Mouse (Mus musculus): ENCODE results near the gene Ovgp1.

DNA sequence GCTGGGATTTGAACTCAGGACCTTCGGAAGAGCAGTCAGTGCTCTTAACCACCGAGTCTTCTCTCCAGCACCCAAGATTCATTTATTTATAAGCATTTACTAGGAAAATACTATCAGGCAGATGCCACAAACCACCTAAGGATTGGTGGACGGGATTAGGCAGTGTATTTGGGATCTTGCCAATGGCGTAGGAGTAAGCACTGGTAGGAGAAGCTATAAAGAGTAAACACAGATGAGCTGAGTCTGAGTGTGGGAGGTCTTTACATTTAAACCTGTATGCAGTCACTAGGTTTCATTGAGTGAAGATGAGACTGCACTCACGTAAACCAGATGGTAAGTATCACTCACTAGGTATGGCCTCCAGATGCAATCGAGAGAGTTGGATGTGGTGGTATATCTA lies 39.6 kb upstream of the Ovgp1 start:
- TF ChIP-seq EP300 (optimal IDR thresholded peaks at IDR 0.05) (no peak), CTCF (IDR thresholded peaks at IDR 0.05; ENCODE audit: low read depth) (no peak)
